Mouse (Mus musculus): Measurements from ENCODE around the gene Spata3.

The Spata3 gene

DNA sequence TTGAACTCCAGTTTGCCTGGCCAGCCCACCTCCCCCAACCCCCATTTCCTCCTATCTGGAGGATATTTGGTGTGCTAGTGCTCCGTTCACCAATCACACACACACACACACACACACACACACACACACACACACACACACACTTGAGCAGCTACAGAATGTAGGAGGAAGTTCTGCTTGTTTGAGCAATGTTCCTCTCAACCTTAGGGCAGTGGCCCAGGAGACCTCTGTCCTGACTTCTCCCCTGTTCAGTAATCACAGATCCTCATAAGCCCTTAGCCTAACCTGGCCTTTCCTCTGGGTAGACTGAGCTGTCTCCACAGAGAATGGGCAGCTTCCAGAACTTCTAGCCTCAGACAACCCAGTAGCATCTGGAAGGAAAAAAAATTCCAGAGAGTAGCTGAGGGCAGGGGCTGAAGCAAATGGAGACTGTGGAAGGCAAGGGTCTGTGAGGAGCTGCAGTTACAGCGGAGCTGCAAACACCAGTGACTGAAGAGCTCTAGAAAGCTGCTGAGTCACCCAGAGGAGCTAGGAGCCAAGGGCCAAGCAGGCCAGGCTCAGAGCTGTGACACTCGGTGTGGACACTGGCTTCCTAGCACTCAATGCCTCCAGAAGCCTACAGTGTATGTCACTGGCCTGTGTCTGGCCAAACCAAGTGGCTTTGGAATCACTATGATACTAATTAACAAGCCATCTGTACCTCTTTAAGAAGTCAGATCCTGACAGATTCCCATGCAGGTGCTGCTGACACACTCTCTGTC is 21.8 kb downstream of the Spata3 start:
- peak; percentile 51 to 66 for DNase-seq

DNA sequence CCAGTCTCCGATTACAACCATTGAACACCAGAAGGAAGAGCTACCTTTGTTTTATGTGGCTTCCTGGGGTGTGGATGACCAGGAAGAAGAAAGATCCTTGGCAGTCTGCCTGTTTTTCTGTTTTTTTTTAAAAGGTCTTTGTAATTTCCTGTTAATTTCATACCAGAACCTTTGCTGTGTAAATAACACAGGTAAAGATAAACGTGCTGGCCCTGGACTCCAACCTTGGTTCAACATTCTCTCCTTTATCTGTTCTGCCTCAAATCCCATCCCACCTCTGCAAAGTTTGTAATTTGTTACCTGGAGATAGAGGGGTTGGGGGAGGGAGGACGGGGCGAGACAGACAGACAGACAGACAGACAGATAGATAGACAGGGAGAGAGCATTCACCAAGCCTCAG is 23.5 kb downstream of the Spata3 start:
- DNase-seq, result no peak

DNA sequence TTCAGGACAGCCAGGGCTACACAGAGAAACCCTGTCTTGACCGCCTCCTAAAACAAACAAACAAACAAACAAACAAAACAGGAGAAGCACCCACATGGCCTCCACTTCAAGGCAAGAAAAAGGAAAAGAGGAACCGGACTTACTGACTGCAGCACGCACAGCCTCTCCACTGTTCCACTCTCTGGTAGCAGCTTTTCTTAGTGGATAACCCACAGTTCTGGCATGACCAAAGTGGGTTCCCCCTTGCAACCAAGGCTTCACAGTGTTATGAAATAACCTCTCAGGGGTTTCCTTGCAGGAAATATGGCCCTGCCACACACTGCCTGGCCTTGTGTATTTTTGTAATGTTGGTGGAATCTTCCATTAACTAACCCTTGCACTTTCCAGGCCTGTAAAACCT is 24.2 kb downstream of the Spata3 start:
- DNase-seq, result no peak

DNA sequence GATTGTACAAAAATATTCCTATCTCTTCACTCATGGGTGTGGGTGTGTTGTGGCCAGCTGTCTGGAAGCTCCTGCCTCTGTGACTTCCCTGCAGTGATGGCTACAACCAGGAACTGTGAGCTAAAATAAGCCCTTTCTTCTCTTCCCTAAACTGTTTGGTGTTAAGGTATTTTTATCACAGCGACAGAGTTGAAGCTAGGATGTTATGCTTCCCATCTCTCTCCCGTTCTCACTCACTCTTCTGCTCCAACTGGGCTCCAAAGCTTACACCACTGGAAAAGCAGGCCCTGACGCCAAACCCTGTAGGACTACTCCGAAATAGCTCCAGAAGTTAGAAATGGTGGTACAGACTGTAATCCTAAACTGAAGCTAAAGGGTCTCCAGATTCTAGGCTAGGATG is 28.4 kb downstream of the Spata3 start:
- no peak for DNase-seq

DNA sequence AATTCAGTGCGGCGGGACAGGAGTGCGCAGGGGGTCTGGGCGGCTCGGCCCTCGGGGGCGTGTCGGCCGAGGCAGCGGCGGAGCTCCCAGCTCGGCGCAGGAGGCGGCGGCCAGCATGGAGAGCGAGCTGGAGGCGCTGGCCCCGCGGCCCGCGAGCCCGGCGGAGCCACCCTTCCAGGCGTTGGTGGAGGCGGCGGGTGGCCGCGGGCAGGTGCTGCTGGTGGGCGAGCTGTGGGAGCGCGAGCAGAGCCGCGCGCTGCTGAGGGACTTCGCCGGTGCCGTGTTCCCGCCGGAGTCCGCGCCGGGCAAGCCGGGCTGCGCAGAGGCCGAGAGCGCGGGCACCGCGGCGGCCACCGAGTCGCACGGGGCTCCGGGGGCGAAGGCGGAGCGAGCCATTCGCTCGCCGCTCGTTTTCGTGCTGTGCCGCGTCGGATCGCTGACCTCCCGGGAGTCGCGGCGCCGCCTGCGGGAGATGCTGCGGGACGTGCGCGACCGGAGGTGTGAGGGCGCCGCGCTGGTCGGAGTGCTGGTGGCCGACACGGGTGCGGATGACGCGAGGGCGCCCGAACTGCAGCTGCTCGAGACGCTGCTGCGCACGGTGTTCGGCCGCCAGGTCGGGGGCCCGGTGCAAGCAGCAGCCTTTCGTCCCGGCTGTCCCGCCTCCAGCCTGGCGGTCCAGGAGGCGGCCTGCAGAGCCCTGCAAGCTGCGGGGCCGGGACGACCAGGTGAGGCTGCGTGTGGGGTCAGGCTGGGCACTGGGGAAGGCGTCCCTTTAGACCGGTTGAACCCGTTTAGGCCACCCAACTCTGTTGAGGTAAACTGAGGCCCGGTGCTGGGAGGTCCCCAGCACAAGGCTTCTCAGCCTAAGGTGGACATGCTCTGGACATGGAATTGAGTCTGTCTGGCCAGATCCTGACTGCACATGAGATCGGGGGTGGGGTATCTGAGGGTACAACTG is 29.5 kb downstream of the Spata3 start, which contains the start of gene 2810459M11Rik:
Gene 2810459M11Rik, plus strand, starts transcription at position 16 of the 958 bp plus-strand sequence.
- peak; percentile 52 to 62 for DNase-seq

DNA sequence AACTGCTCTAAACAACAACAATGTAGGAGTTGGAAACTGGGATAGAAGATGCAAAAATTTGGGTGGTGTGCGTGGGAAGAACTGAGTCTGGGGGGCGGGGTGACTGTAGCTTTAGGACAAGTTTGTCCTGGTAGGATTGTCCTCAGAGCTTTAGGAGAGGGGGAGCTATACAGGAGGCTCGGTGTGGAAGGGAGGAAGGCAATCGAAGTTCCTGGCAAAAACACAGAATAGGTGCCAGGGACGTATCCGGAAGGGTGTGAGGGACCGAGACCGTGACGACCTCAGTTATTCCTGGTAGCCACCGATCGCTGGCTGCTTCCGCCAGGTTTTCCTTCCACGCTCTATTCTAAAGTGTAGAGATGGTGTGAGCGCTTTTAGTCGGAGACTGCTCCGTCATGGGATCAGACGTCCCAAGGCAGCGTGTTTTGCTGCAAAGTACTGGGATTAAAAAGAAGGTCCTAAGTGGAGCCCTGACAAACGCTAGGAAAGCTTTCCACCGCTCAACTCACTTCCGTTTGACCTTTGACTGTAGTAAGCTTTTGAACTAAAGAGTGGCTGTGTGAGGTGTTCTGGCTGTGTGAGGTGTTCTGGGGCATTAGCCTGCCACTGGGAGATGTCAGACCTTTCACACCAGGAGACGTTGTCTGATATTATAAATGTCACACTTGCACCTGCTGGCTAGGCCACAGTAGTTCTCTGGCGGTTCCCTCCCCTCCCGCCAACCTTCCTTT is 30.4 kb downstream of the Spata3 start:
- DNase-seq, result no peak

DNA sequence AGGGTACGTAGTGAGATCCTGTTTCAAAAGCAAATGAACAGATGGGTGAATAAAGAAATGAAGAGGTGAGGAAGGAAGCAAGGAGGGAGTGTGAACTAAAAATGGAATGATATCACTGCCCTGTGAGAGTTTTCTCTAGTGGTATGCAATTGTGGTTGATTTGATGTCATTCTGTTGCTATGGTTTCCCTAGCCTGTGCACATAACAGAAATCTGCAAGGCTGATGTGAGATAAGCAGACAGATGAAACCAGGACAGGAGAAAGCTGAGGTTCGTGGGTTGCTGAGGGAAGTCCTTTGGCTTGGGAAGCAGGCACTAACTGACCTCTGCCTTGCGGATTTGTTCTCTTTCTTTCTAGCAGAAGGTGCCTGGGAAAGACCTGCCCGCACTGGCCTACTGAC is 31.6 kb downstream of the Spata3 start:
- DNase-seq, result no peak

DNA sequence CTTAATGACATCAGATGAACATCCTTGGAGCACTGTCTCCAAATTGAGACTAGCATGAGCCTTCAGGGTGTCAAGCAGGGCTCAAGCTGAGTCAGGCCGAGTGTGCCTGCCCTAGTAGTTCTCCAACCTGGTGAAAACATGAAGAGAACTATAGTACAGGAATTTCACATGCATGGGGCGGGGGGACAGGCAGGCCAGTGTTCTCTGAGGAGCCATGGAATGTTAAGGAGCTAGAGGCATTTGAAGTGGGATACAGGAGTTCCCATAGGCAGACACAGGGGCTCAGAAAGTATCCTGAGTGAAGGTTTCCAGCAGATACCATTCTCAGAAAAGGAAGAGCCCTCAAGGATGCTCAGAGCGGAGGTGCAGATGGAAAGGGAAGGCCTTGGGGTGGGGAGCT is 32.1 kb downstream of the Spata3 start:
- no peak for DNase-seq

DNA sequence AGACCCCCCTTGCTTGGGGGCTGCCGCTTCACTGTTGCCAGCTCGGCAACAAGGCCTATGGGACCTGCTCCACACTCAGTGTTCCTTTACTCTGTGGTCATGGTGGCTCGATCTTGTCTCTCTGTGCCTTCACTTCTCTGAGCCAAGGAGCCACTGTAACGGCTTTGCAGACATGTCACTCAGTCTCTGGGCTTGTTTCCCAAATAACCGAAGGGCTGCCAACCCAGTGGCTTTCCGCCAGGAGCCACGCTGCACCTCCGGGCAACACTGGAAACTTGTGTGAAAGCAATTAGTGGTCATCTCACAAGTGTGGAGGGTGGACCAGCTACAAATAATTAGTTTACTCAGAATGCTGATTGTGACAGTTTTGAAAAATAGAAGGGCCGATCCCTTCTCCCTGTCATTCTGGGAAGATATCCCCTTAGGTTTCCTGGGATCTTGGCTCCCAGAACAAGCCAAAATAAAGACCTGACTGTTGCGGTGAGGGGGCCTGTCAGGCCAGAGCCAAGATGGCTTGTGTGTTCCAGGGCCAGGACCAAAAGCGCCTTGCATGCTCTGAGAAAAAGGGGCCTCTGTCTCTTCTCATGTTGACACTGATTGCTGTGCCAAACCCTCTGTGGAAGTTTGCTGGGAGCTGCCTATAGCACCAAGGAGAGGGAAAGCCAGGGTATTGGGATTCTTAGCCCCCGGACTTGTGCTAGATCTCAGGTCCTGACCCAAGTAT is 36.7 kb downstream of the Spata3 start:
- DNase-seq, result peak; percentile 89 to 91

DNA sequence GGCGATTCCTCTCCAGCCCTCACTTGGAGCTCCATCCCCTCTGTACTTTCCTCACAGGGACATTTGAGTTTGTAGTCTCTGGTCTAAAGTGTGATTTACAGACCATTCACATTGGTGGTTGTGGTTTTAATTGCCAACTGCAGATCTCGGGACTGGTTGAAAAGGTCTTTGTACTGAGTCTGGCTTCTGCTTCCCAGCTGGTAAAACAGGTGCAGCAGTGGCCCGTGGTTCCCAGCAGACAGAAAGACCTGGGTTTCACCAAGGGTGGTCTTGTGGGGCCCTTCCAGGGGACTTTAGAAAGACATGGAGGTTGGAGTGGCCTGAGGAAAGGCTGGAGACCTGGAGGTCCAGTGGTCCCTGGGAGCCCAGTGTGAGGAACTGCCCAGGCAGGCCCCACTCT is 38.3 kb downstream of the Spata3 start:
- no peak for DNase-seq

DNA sequence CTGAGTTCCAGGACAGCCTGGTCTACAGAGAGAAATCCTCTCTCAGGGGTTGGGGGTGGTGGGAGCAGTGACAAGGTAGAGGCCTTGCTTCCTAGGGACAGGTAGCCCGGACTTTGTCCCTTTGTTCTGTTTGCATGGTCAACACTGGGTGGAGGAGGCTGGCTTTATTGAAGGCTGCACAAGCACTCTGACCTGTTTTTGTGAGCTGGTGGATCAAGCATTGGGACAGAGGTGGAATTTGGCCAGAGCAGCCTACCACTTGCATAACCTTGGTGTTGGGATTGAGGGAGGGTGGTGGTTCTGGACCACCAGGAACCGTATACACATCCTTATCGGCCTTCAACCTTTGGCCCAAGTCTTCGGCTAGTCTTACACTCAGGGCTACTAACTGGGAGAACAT is 39.7 kb downstream of the Spata3 start:
- DNase-seq, result no peak

DNA sequence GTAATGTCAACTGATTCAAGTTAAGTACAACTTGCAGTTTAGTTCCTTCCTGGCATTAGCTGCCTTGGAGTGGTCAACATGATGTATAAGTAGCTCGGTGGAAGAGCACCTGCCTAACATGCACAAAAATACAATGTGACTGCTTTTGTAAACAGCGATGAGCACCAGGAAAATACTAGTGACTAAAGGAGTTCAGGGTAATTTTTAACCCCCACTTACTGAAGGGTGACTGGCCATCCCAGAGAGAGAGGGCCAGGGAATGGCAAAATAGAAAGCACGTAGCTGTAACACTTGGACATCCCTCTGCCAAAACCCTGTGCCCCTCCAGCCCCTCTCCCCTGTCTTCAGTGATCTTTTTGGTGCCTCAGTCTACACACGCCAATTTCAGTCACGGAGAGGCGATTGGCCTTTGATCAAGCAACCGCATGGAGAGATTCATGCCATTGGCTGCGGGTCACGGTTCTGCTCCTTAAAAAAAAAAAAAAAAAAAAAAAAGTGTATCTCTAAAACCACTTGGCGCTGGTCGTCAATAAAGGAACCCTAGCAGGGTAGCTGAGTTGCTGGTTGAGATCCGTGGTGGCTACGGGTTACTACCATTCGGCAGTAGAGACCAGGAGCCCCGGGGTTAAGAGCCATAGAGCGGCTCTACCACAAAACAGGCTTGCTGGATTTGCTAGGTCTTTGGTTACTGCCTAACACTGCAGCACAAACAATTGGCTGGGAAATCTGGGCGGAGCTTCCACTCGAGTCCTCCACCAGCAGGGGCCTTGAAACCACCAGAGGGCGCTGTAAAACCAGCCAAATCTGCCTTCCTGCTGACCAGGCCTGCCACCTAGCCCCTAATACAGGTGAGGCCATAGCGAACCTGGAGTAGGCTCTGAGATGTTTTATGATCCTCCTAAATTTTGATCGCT is 42.5 kb downstream of the Spata3 start:
- peak; percentile 95 to 98 for DNase-seq

DNA sequence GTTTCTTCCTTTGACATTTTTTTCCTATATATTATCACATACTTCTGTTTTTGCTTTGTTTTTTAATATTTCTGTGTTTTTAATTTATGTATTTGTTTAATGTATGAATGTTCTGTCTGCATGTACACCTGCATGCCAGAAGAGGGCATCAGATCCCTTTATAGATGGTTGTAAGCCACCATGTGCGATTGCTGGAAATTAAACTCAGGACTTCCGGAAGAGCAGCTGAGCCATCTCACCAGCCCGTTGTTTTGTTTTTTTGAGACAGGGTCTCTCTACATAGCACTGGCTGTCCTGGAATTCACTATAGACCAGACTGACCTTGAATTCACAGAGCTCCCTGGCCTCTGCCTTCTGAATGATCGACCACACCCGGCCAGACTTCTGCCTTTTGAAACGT is 45.9 kb downstream of the Spata3 start:
- no peak for DNase-seq

DNA sequence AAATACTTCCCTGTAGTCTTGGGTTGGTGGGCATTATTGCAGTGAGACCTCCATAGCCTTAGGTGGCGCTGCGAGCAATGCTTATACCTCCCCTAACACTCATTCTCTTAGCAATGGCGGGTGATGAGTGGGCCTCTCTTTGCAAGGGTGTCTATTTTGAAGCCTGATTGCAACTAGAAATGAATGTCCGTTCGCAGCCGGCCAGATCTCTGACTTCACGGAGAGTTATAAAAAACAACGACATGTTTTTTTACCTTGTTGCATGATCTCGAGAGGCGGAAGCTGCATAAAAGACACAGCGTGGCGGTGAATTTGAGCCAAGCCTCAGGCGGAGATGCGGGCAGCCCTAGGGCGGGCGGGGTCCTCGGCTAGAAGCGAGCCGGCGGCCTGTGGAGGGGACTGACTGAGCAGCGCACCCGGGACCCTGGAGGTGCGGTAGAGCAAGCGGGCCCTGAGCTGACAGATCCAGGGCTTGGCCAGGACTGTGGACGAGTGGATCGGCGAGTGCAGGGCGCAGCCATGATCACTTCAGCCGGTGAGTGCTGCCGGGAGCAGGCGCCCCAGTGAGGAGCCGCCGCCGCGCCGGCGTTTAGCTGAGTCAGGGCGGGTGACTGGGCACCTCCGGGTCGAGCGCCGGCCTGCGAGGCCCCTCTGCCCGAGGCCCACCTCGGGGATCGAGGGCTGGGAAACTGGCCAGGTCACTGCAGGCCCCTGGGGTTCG is 47.8 kb downstream of the Spata3 start, which contains the start of gene Psmd1:
Gene Psmd1, plus strand, starts transcription at position 117 of the 721 bp plus-strand sequence.
- DNase-seq, result peak; percentile 92

DNA sequence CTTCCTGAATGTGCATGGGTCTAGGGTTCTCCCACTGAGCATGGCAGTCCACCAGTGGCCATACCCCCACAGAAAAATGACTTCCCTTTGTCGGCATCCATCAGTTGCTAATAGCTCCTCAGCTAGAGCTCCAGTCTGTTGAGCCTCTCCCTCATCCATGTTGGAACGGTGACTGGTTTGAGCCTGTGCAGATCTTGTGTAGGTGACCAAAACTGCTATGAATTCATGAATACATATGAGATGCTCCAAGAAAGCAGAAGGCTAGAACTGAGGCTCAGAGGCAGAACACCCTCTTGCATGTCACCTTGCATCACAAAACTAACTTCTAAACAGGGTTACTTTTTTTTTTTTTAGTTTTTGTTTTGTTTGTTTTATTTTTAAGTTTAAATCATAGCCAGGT is 59.9 kb downstream of the Spata3 start:
- DNase-seq, result no peak

Measured in cerebellum, postnatal 25 days (tissue).